Mouse (Mus musculus) adrenal gland, postnatal 0 days (tissue): Measurements from ENCODE around the gene Gm11042. TPM values are rescaled to one million over a fixed set of nuclear protein-coding genes. Genes with fewer than 3 reads are reported as not detected.

Experiments used
- polyA plus RNA-seq: library from polyadenylated mRNA; unstranded; fragments of >200 nt; fragmentation: Nextera tagmentation; extraction: Ambion mirVana; gene quantifications from 2 replicates; pipeline ENCODE4 v1.2.1, GENCODE M21; 2015

The Gm11042 gene
- polyA plus RNA-seq: not detected in 2 replicates

DNA sequence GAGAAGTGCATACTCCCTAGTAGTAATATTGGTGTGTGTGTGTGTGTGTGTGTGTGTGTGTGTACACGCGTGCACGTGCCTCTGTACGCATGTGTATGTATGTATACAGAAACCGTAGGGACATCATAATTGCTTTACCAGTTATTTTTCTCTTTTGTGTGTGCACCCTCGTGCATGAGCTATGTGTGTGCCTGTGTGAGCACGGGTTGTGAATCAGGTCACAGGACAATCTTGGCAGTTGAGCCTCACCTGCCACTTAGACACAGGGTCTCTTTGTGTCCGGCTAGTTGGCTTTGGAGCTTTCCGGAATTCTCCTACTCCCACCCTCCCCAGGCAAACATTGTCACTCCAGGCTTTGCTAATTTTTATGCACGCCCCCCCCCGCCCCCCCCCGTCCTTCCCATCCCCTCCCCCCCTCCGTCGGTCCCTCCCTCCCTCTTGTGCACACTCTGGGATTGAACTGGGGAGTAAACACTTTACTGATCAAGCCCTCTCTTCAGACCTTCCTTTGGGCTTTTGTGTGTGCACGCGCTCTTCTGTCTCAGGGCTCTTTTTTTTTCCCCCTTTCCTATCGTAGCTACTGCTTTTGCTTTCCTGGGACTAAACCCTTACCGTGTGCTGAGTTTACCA, at the start of gene Gm11042:
Gm11042 (minus strand) TSS at position 51 of the 630 bp plus-strand sequence.

